8 mouse cellular contexts compared by ENCODE assay signal in the genomic region with DNA sequence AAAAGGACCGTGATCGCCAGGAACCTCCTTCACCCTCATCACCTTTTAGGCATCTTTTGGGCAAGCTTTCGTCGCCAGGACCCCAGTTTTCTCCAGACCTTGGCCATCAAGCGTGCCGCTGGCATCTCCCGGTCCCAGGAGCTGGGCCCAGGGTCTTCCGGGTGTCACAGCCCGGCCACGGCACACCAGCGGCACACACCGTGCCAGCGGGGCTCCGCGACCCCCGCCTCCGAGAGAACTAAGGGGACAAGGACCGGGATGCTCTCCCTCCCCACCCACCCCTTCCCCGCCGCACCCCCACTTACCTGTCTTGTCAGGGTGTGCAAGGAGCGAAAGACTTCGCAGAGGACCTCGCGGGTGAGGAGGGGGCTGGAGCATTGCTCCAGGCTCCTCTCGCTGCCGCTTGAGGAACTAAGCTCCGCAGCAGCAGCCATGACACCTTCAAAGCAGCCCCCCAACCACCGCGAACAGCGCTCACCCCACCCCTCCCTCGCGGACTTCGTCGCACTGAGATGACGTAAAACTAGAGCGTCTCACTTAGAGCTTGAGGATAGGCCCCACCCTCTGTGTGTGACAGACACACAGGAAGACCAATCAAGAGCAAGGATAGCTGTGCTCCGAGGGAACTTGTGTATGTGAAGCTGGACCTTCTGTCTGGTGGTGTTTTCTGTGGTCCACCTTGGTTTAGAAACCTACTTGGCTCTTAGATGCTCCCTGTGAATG. TPM values are rescaled to one million over a fixed set of nuclear protein-coding genes. Genes with fewer than 3 reads are reported as not detected.
DNase-seq lines count a peak whose midpoint lies in the region; ATAC-seq lines count a peak whose summit lies in the region.

TSS of gene Mbip (minus strand) at position 528 of the 723 bp plus-strand sequence.

- DNase-seq in adrenal gland, adult 18-20 months (ENCODE audit: low spot score in 2 of 2), result peak; percentile 95 to 97
- DNase-seq in embryo, embryonic 11 days, result peak; percentile 98
- peak; percentile 89 for DNase-seq in gastrocnemius, postnatal 25 days
- peak; percentile 100 for DNase-seq in intestine, embryonic 14.5 days (ENCODE audit: low spot score)
- DNase-seq in left cerebral cortex, postnatal 14 days (ENCODE audit: low spot score in 2 of 2), result peak; percentile 99
- DNase-seq in mesoderm, embryonic 11.5 days (ENCODE audit: low read depth, low spot score), result peak; percentile 99
- DNase-seq in right cerebral cortex, postnatal 36 days (ENCODE audit: low spot score in 2 of 2), result peak; percentile 92 to 93
- DNase-seq in yolk sac, embryonic 10.5 days (ENCODE audit: low spot score), result peak; percentile 93

- H3K27ac ChIP-seq in intestine, embryonic 14.5 days (ENCODE audit: low read depth), result peak within 1 kb of the TSS; percentile 51; the same call in 1 of the 2 replicates

- peak; percentile 100 for ATAC-seq in intestine, embryonic 14.5 days (replicated peaks; ENCODE audit: low FRiP score, low TSS enrichment, low read depth)

- no peaks in the 10 kb centered on the region for H3K9me3 ChIP-seq in intestine, embryonic 14.5 days (ENCODE audit: control insufficient read depth, low read length)

- H3K9ac ChIP-seq in intestine, embryonic 14.5 days (ENCODE audit: low read length), result peak within 1 kb of the TSS; percentile 90

- no peaks in the 10 kb centered on the region for H3K36me3 ChIP-seq in intestine, embryonic 14.5 days (ENCODE audit: control insufficient read depth, insufficient read depth, low read length)

- intact Hi-C loops in left cerebral cortex, postnatal 14 days (cut with DNase I), result no loop called here

- peak within 1 kb of the TSS; percentile 69 for H3K4me2 ChIP-seq in intestine, embryonic 14.5 days (ENCODE audit: low read length)

- peak within 1 kb of the TSS; percentile 93 for H3K4me3 ChIP-seq in intestine, embryonic 14.5 days (ENCODE audit: low read depth, low read length)

- H3K27me3 ChIP-seq in intestine, embryonic 14.5 days (replicated peaks; ENCODE audit: control insufficient read depth, insufficient read depth, low read length), result no peaks in the 10 kb centered on the region

- under 1% methylated on average over 37 of the region's 37 CpGs for WGBS in intestine, embryonic 14.5 days

- no peaks in the 10 kb centered on the region for H3K4me1 ChIP-seq in intestine, embryonic 14.5 days (replicated peaks; ENCODE audit: control insufficient read depth, insufficient read depth, low read length)

RNA-seq across cellular contexts. Expression of gene Mbip, which starts in this region (rescaled TPM):
- total RNA-seq in adrenal gland, adult 18-20 months (2021), result 10 to 100 TPM; 12.0 to 13.2 TPM
- total RNA-seq in gastrocnemius, postnatal 25 days (2021), result 1 to 10 TPM; 5.5 to 5.9 TPM
- 29.4 and 31.7 TPM in 2 replicates for polyA plus RNA-seq in intestine, embryonic 14.5 days (2014; fragmentation: Nextera tagmentation; extraction: Ambion mirVana)
- total RNA-seq in left cerebral cortex, postnatal 14 days (2021), result 10 to 100 TPM; 18.9 to 19.3 TPM

Comparison
In these comparisons a context has a peak if more than half of its experiments do, and no peak if none do; other contexts are left out.
1. Peak in every context shown above with its lines: DNase-seq, ATAC-seq, H3K4me3 ChIP-seq and H3K27ac ChIP-seq.